Comparison of ENCODE assay signal across 9 mouse cellular contexts in genomic region chr2:158215283-158216117, GRCm38 (mm10). TPM values are rescaled to one million over a fixed set of nuclear protein-coding genes. Genes with fewer than 3 reads are reported as not detected.
DNase-seq lines count a peak whose midpoint lies in the region; ATAC-seq and TF ChIP-seq lines count a peak whose summit lies in the region.
"Had no signal": no experiment of that assay in that cellular context is flagged by ENCODE, and none has a peak within 500 bp of the region (broad histone marks: within the 10 kb centered on the region; RNA-seq: fewer than 3 reads in every experiment).

No protein-coding gene starts in this region.

- whole genome bisulfite sequencing in lung, postnatal 0 days, result 39% methylated on average over 9 of the region's 9 CpGs
- 50% methylated on average over 9 of the region's 9 CpGs for WGBS in hindbrain, embryonic 13.5 days
- 41% methylated on average over 9 of the region's 9 CpGs for WGBS in liver, embryonic 12.5 days (ENCODE audit: insufficient replicate concordance)

- no peaks in the 10 kb centered on the region for H3K27me3 ChIP-seq in lung, postnatal 0 days (replicated peaks; ENCODE audit: insufficient read depth, low read length)
- H3K27me3 ChIP-seq in hindbrain, embryonic 13.5 days, result no peaks in the 10 kb centered on the region
- H3K27me3 ChIP-seq in liver, embryonic 12.5 days (replicated peaks), result peaks cover 17% of the 10 kb centered on the region

- no peaks in the 10 kb centered on the region for H3K4me1 ChIP-seq in lung, postnatal 0 days (ENCODE audit: insufficient read depth, low read depth, low read length)
- peaks cover 12% of the 10 kb centered on the region for H3K4me1 ChIP-seq in hindbrain, embryonic 13.5 days (replicated peaks)
- peaks cover 20% of the 10 kb centered on the region for H3K4me1 ChIP-seq in liver, embryonic 12.5 days

- no peak for TF ChIP-seq EP300 in lung, postnatal 0 days (IDR thresholded peaks at IDR 0.05)

- no peak for TF ChIP-seq CTCF in lung, postnatal 0 days (IDR thresholded peaks at IDR 0.05)

- H3K36me3 ChIP-seq in lung, postnatal 0 days (ENCODE audit: insufficient read depth, low read length), result no peaks in the 10 kb centered on the region
- H3K36me3 ChIP-seq in hindbrain, embryonic 13.5 days, result peaks cover 8% of the 10 kb centered on the region; the same call in 1 of the 2 replicates
- H3K36me3 ChIP-seq in liver, embryonic 12.5 days, result no peaks in the 10 kb centered on the region
- H3K36me3 ChIP-seq: liver, embryonic 15.5 days had no signal

- no peaks in the 10 kb centered on the region for H3K9me3 ChIP-seq in lung, postnatal 0 days (ENCODE audit: low read length)
- no peaks in the 10 kb centered on the region for H3K9me3 ChIP-seq in hindbrain, embryonic 13.5 days
- no peaks in the 10 kb centered on the region for H3K9me3 ChIP-seq in liver, embryonic 12.5 days (replicated peaks)
- H3K9me3 ChIP-seq: liver, embryonic 15.5 days had no signal

- peak; percentile 30 for DNase-seq in lung, postnatal 0 days (ENCODE audit: low spot score)
- DNase-seq in lung, postnatal 25 days (ENCODE audit: low spot score), result no peak
- peak; percentile 82 to 89 for DNase-seq in cerebellum, postnatal 25 days
- DNase-seq in thymus, postnatal 14 days, result no peak
- no peak for DNase-seq in embryo, embryonic 10.5 days (ENCODE audit: low spot score)

- H3K27ac ChIP-seq in lung, postnatal 0 days (ENCODE audit: low read length), result no peak overlapping the region
- H3K27ac ChIP-seq in hindbrain, embryonic 13.5 days, result no peak overlapping the region
- 0 out of 2 replicates have a peak overlapping the region, but pooled peaks have one; percentile 37 for H3K27ac ChIP-seq in liver, embryonic 12.5 days
- H3K27ac ChIP-seq: liver, embryonic 15.5 days had no signal

- no peak overlapping the region for H3K4me3 ChIP-seq in lung, postnatal 0 days (ENCODE audit: low read depth, low read length)
- no peak overlapping the region for H3K4me3 ChIP-seq in hindbrain, embryonic 13.5 days
- no peak overlapping the region for H3K4me3 ChIP-seq in liver, embryonic 12.5 days
- H3K4me3 ChIP-seq: liver, embryonic 15.5 days had no signal

- H3K9ac ChIP-seq in lung, postnatal 0 days (replicated peaks; ENCODE audit: low read depth), result no peak overlapping the region
- 0 out of 2 replicates have a peak overlapping the region, but pooled peaks have one; percentile 14 for H3K9ac ChIP-seq in hindbrain, embryonic 13.5 days
- no peak overlapping the region for H3K9ac ChIP-seq in liver, embryonic 12.5 days
- H3K9ac ChIP-seq: liver, embryonic 15.5 days had no signal

- no peak for ATAC-seq in lung, postnatal 0 days
- ATAC-seq in hindbrain, embryonic 13.5 days (ENCODE audit: low FRiP score), result no peak
- ATAC-seq in liver, embryonic 12.5 days, result no peak
- ATAC-seq in CD4-positive, CD25-positive, alpha-beta regulatory T cell, adult 4 months, result no peak

- no peak overlapping the region for H3K4me2 ChIP-seq in lung, postnatal 0 days (replicated peaks; ENCODE audit: low read depth, low read length)
- no peak overlapping the region for H3K4me2 ChIP-seq in hindbrain, embryonic 13.5 days
- H3K4me2 ChIP-seq in liver, embryonic 12.5 days, result no peak overlapping the region
- H3K4me2 ChIP-seq: liver, embryonic 15.5 days had no signal

RNA-seq across cellular contexts. Expression of gene D630003M21Rik, which starts 13.5 kb away (rescaled TPM):
- 0.85 and 0.87 TPM in 2 replicates for polyA plus RNA-seq in lung, postnatal 0 days (2015; fragmentation: Nextera tagmentation; extraction: Ambion mirVana)
- 2.0 and 3.1 TPM in 2 replicates for polyA plus RNA-seq in hindbrain, embryonic 13.5 days (2015; fragmentation: Nextera tagmentation; extraction: Ambion mirVana)
- 0.31 and 0.39 TPM in 2 replicates for polyA plus RNA-seq in liver, embryonic 12.5 days (2016; fragmentation: Nextera tagmentation; extraction: Ambion mirVana)
- polyA plus RNA-seq in CD4-positive, CD25-positive, alpha-beta regulatory T cell, adult 4 months (2017; shearing (Covaris generic)), result not detected

RNA-seq across cellular contexts. Expression of gene Bpi, which starts 42.4 kb away (rescaled TPM):
- not detected in 2 replicates for polyA plus RNA-seq in lung, postnatal 0 days (2015; fragmentation: Nextera tagmentation; extraction: Ambion mirVana)
- not detected in 2 replicates for polyA plus RNA-seq in hindbrain, embryonic 13.5 days (2015; fragmentation: Nextera tagmentation; extraction: Ambion mirVana)
- not detected in 2 replicates for polyA plus RNA-seq in liver, embryonic 12.5 days (2016; fragmentation: Nextera tagmentation; extraction: Ambion mirVana)
- not detected for polyA plus RNA-seq in CD4-positive, CD25-positive, alpha-beta regulatory T cell, adult 4 months (2017; shearing (Covaris generic))
- polyA plus RNA-seq: liver, embryonic 15.5 days had no signal

Comparison
In these comparisons a context has a peak if more than half of its experiments do, and no peak if none do; other contexts are left out.
1. DNase-seq: peak in lung, postnatal 0 days (single experiment) and cerebellum, postnatal 25 days (2 of 2); none in lung, postnatal 25 days (single experiment), thymus, postnatal 14 days (single experiment) and embryo, embryonic 10.5 days (single experiment).